Mouse (Mus musculus): ENCODE data around the gene Mast4. TPM values are rescaled to one million over a fixed set of nuclear protein-coding genes. Genes with fewer than 3 reads are reported as not detected.

Gene Mast4
- polyA plus RNA-seq, 1 experiment from 2014 or later: 31.0 TPM

DNA sequence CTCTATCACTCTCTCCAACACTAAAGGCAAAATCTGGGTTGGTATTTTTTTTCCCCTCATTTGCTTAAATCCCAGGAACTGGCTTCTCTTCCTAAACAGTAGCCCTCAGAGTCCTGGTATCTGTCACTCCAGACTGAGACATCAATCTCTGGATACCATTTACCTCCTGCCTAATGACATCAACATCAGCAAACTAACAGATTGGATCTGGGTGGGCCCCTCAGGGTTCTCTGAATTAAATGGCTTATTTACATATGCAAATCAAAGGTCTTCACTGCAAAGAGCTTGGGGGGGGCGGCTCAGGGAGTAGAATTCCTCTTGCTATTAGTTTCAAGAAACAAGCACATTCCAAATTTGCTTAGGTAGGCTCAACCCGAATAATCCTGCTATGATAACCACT, 272.6 kb downstream of the Mast4 start:
- Histone ChIP-seq H3K4me2 (replicated peaks; ENCODE audit: low read depth, low read length) (no peak overlapping the region), H3K9me3 (ENCODE audit: control insufficient read depth, low read length) (no peaks in the 10 kb centered on the region), H3K4me3 (ENCODE audit: low read length) (no peak overlapping the region), H3K27ac (ENCODE audit: low read depth, low read length) (no peak overlapping the region), H3K9ac (ENCODE audit: low read depth, low read length) (no peak overlapping the region), H3K36me3 (ENCODE audit: control insufficient read depth, insufficient read depth, low read length) (no peaks in the 10 kb centered on the region), H3K27me3 (ENCODE audit: control insufficient read depth, insufficient read depth, low read length) (no peaks in the 10 kb centered on the region), H3K4me1 (ENCODE audit: control insufficient read depth, insufficient read depth, low read length) (no peaks in the 10 kb centered on the region)
- 79% methylated on average over 2 of the region's 2 CpGs for WGBS
- no peak for ATAC-seq (ENCODE audit: low FRiP score, low TSS enrichment)

DNA sequence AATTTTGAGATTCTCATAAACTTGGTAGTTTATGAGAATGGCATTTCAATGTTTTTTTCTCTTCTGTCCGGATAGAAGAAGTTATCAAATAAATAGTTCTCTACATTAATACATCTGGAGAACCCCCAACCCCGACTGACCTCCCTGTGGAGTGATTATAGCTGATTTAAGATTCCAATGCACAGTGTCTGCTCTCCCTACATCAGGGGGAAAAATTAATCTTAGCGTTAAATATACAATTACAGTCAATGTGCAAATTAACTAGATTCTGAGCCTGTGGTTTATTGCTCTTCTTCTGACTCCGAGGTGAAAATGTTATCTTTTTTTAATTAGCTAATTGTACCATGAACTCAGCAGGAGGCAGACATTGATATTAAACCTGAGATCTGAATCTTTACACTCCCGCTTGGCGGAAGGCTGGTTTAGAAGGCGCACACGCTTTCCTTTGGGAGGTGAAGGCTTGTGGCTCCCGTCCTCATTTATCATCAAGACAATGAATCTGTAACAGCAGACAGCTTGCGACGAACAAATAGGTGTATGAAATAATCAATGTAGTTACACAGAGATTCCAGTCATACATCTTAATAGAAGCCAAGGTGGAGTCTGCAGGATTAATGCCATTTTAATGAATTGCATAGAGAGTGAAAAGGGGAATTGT, 274.2 kb downstream of the Mast4 start:
- no peaks in the 10 kb centered on the region for H3K4me1 ChIP-seq (ENCODE audit: control insufficient read depth, insufficient read depth, low read length)
- no peaks in the 10 kb centered on the region for H3K27me3 ChIP-seq (ENCODE audit: control insufficient read depth, insufficient read depth, low read length)
- WGBS: 65% methylated on average over 11 of the region's 11 CpGs
- no peak overlapping the region for H3K4me3 ChIP-seq (ENCODE audit: low read length)
- no peaks in the 10 kb centered on the region for H3K36me3 ChIP-seq (ENCODE audit: control insufficient read depth, insufficient read depth, low read length)
- no peak overlapping the region for H3K4me2 ChIP-seq (replicated peaks; ENCODE audit: low read depth, low read length)
- ATAC-seq (ENCODE audit: low FRiP score, low TSS enrichment): no peak
- no peaks in the 10 kb centered on the region for H3K9me3 ChIP-seq (ENCODE audit: control insufficient read depth, low read length)
- H3K27ac ChIP-seq (ENCODE audit: low read depth, low read length): no peak overlapping the region
- no peak overlapping the region for H3K9ac ChIP-seq (ENCODE audit: low read depth, low read length)

DNA sequence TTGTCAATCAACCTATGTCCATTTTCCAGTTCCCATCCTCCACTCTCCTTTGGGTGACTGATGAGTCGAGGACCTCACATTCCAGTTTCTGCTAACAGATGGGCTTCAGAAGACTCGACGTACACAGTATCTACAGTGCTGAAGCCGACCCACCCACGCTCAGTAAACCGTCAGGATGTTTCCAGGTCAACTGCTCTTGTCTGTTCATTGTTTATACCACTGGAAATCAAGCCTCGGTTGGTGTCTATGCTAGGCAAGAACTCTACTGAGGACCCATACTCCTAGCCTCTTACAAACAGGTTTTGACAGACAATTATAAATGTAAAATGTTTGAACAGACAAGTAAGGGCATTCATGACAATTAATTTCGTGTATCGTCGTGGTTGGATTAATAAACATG, 277.8 kb downstream of the Mast4 start:
- WGBS: 85% methylated on average over 10 of the region's 10 CpGs
- no peak for ATAC-seq (ENCODE audit: low FRiP score, low TSS enrichment)
- no peak overlapping the region for H3K4me2 ChIP-seq (replicated peaks; ENCODE audit: low read depth, low read length)
- H3K36me3 ChIP-seq (ENCODE audit: control insufficient read depth, insufficient read depth, low read length): no peaks in the 10 kb centered on the region
- no peak overlapping the region for H3K9ac ChIP-seq (ENCODE audit: low read depth, low read length)
- H3K27ac ChIP-seq (ENCODE audit: low read depth, low read length): no peak overlapping the region
- H3K9me3 ChIP-seq (ENCODE audit: control insufficient read depth, low read length): no peaks in the 10 kb centered on the region
- no peak overlapping the region for H3K4me3 ChIP-seq (ENCODE audit: low read length)
- H3K4me1 ChIP-seq (ENCODE audit: control insufficient read depth, insufficient read depth, low read length): no peaks in the 10 kb centered on the region
- no peaks in the 10 kb centered on the region for H3K27me3 ChIP-seq (ENCODE audit: control insufficient read depth, insufficient read depth, low read length)

DNA sequence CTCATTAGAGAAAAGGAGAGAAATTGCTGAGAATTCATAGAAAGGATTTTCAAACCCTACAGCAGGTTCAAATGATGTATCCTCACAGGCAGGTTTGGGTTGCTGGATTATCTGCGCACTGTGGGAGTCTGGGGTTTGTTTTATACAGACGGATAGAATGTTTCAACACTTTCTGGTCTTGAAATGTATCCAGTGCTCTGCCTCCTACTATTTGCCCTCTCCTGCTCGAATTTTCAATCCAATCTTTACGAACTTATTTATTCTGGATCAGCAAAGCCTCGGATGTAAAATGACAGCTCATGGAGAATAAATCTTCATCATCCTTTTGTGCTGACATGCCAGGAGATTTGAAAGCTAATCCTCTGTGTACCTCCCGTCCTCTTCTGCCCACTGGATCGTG, 281.6 kb downstream of the Mast4 start:
- WGBS: 46% methylated on average over 7 of the region's 7 CpGs
- H3K27me3 ChIP-seq (ENCODE audit: control insufficient read depth, insufficient read depth, low read length): no peaks in the 10 kb centered on the region
- no peaks in the 10 kb centered on the region for H3K9me3 ChIP-seq (ENCODE audit: control insufficient read depth, low read length)
- H3K27ac ChIP-seq (ENCODE audit: low read depth, low read length): no peak overlapping the region
- no peak overlapping the region for H3K4me3 ChIP-seq (ENCODE audit: low read length)
- H3K4me1 ChIP-seq (ENCODE audit: control insufficient read depth, insufficient read depth, low read length): no peaks in the 10 kb centered on the region
- H3K4me2 ChIP-seq (replicated peaks; ENCODE audit: low read depth, low read length): no peak overlapping the region
- no peak overlapping the region for H3K9ac ChIP-seq (ENCODE audit: low read depth, low read length)
- ATAC-seq (ENCODE audit: low FRiP score, low TSS enrichment): no peak
- H3K36me3 ChIP-seq (ENCODE audit: control insufficient read depth, insufficient read depth, low read length): no peaks in the 10 kb centered on the region

DNA sequence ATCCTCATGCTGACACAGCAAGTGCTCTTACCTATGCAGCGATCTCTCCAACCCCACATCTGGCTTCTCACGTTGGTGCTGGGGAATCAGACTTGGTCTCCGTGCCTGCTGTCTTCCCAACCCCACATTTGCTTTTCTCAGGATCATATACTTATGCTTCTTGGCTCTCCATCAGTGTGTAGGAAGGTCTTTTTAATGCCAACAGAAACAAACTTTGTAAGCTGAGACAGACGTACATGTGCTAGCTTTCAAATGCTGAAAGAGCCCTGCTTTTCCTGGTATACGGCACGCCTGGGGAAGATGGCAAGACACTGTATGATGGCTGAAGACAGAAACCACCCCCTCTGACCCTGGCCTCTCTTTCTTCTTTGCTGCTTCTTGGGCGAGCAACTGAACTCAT, 285.3 kb downstream of the Mast4 start:
- Histone ChIP-seq H3K9ac (ENCODE audit: low read depth, low read length) (no peak overlapping the region), H3K4me1 (ENCODE audit: control insufficient read depth, insufficient read depth, low read length) (no peaks in the 10 kb centered on the region), H3K4me2 (replicated peaks; ENCODE audit: low read depth, low read length) (no peak overlapping the region), H3K36me3 (ENCODE audit: control insufficient read depth, insufficient read depth, low read length) (no peaks in the 10 kb centered on the region), H3K27me3 (ENCODE audit: control insufficient read depth, insufficient read depth, low read length) (no peaks in the 10 kb centered on the region), H3K9me3 (ENCODE audit: control insufficient read depth, low read length) (no peaks in the 10 kb centered on the region), H3K27ac (ENCODE audit: low read depth, low read length) (no peak overlapping the region), H3K4me3 (ENCODE audit: low read length) (no peak overlapping the region)
- WGBS: 72% methylated on average over 7 of the region's 7 CpGs
- no peak for ATAC-seq (ENCODE audit: low FRiP score, low TSS enrichment)

DNA sequence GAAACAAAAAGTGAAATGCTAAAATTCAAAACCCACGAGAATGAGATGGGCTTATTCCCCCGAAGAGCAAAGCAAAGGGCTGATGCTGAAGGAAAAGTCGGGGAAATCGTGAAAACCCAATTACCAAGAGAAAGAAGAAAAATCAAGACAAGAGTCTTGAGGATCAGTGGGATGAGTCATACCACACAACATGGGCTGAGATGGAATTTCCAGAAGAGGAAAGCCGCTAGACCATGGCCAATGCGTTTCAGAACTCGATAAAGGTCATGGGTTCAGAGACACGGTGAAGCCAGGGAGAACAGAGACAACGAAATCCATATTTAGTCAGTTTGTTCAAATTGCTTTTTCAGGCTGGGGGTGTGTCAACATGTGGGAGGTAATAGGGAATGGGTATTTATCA, 290.6 kb downstream of the Mast4 start:
- Histone ChIP-seq H3K4me1 (ENCODE audit: control insufficient read depth, insufficient read depth, low read length) (no peaks in the 10 kb centered on the region), H3K4me2 (replicated peaks; ENCODE audit: low read depth, low read length) (no peak overlapping the region), H3K27me3 (ENCODE audit: control insufficient read depth, insufficient read depth, low read length) (no peaks in the 10 kb centered on the region), H3K36me3 (ENCODE audit: control insufficient read depth, insufficient read depth, low read length) (no peaks in the 10 kb centered on the region), H3K27ac (ENCODE audit: low read depth, low read length) (no peak overlapping the region), H3K9ac (ENCODE audit: low read depth, low read length) (no peak overlapping the region), H3K9me3 (ENCODE audit: control insufficient read depth, low read length) (no peaks in the 10 kb centered on the region), H3K4me3 (ENCODE audit: low read length) (no peak overlapping the region)
- 87% methylated on average over 9 of the region's 9 CpGs for WGBS
- no peak for ATAC-seq (ENCODE audit: low FRiP score, low TSS enrichment)

DNA sequence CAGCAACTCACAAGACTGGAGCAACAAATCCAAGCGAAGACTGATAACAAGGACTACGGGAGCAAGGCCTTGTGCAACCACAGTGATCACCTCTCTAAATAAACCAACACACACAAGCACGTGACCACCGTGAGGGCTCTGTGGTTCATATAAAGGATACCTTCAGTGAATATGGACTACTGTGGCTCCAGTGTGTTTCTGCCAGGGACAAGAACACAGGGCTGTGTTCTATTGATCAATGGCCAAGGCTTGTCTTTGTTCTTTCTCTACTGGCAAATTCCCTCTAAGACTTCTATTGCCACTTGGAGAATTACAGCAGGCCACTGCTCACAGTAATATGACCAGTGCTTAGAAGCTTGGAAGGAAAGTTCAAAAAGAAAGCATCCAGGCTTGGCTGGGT, 291.3 kb downstream of the Mast4 start:
- Histone ChIP-seq H3K4me3 (ENCODE audit: low read length) (no peak overlapping the region), H3K9ac (ENCODE audit: low read depth, low read length) (no peak overlapping the region), H3K4me2 (replicated peaks; ENCODE audit: low read depth, low read length) (no peak overlapping the region), H3K27ac (ENCODE audit: low read depth, low read length) (no peak overlapping the region), H3K9me3 (ENCODE audit: control insufficient read depth, low read length) (no peaks in the 10 kb centered on the region), H3K4me1 (ENCODE audit: control insufficient read depth, insufficient read depth, low read length) (no peaks in the 10 kb centered on the region), H3K36me3 (ENCODE audit: control insufficient read depth, insufficient read depth, low read length) (no peaks in the 10 kb centered on the region), H3K27me3 (ENCODE audit: control insufficient read depth, insufficient read depth, low read length) (no peaks in the 10 kb centered on the region)
- WGBS: 89% methylated on average over 4 of the region's 4 CpGs
- no peak for ATAC-seq (ENCODE audit: low FRiP score, low TSS enrichment)

DNA sequence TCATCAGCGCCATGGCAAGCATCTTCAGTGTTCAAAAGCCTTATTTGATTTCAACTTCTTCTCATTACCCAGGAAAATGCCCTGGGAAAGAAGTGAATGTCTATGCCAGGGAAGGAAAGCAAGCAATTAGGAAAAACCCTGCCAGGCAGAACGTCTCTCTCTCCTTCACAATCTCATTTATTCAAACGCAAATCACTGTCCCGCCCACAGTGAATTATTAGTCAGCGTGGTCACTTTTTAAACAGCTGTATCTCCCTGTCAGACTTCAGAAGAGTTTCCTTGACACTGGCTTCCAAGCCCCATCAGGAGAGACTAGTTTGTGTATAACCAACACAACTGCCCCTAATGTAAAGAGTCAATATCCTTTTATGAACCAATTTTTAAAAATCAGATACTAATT, 296.8 kb downstream of the Mast4 start:
- 41% methylated on average over 5 of the region's 5 CpGs for WGBS
- H3K4me2 ChIP-seq (replicated peaks; ENCODE audit: low read depth, low read length): no peak overlapping the region
- H3K27me3 ChIP-seq (ENCODE audit: control insufficient read depth, insufficient read depth, low read length): no peaks in the 10 kb centered on the region
- no peak for ATAC-seq (ENCODE audit: low FRiP score, low TSS enrichment)
- H3K36me3 ChIP-seq (ENCODE audit: control insufficient read depth, insufficient read depth, low read length): no peaks in the 10 kb centered on the region
- no peaks in the 10 kb centered on the region for H3K4me1 ChIP-seq (ENCODE audit: control insufficient read depth, insufficient read depth, low read length)
- no peak overlapping the region for H3K4me3 ChIP-seq (ENCODE audit: low read length)
- H3K9me3 ChIP-seq (ENCODE audit: control insufficient read depth, low read length): no peaks in the 10 kb centered on the region
- H3K9ac ChIP-seq (ENCODE audit: low read depth, low read length): no peak overlapping the region
- no peak overlapping the region for H3K27ac ChIP-seq (ENCODE audit: low read depth, low read length)

DNA sequence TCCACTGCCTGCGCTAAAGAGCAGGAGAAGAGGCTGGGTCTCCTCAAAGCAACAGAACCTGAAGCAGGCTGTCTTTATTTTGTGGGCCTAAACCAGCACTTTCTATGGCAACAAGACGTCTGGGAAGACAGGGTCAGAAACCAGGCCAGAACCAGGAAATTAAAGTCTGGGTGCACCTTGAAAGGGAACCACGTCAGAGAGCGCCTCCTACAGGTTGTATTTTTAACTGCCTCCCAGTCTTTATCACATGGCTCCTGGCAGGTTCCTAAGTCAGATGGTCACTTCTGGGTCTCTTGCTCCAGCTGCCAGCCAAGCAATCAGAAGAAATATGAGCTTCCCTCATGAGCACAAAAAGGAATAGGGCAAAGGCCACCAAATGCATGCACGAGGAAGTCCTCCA, 304.9 kb downstream of the Mast4 start:
- no peak overlapping the region for H3K9ac ChIP-seq (ENCODE audit: low read depth, low read length)
- ATAC-seq (ENCODE audit: low FRiP score, low TSS enrichment): no peak
- no peaks in the 10 kb centered on the region for H3K36me3 ChIP-seq (ENCODE audit: control insufficient read depth, insufficient read depth, low read length)
- H3K4me1 ChIP-seq (ENCODE audit: control insufficient read depth, insufficient read depth, low read length): peaks cover 17% of the 10 kb centered on the region
- no peak overlapping the region for H3K4me3 ChIP-seq (ENCODE audit: low read length)
- H3K27me3 ChIP-seq (ENCODE audit: control insufficient read depth, insufficient read depth, low read length): no peaks in the 10 kb centered on the region
- no peak overlapping the region for H3K27ac ChIP-seq (ENCODE audit: low read depth, low read length)
- 78% methylated on average over 5 of the region's 5 CpGs for WGBS
- no peaks in the 10 kb centered on the region for H3K9me3 ChIP-seq (ENCODE audit: control insufficient read depth, low read length)
- no peak overlapping the region for H3K4me2 ChIP-seq (replicated peaks; ENCODE audit: low read depth, low read length)
